Mouse (Mus musculus) kidney, postnatal 14 days (tissue): ENCODE results near the gene Pakap.

ENCODE experiments used
- DNase-seq: peaks from one replicate; pipeline ENCODE4 v3.0.0; 2022; ENCODE audit warnings: mixed read lengths

The Pakap gene

DNA sequence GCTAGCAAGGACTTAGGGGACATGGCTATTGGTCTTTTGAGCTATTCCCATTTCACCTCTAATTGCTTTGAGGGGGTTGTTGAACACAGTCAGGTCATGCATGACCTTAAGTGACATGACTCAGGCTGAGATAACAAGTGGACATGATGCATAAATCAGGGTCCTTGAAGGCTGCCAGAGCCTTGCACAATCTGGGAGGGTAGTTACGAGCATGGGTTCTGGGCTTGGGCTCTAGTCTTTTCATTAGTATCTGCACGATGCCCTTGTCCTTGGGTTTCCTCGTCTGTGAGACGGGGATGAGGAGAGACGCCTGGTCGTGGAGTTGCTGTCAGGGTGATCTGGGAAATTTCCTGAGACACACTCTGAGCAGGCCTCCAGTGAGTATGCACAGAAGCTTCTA is 6.7 kb downstream of the Pakap start:
- no peak for DNase-seq

DNA sequence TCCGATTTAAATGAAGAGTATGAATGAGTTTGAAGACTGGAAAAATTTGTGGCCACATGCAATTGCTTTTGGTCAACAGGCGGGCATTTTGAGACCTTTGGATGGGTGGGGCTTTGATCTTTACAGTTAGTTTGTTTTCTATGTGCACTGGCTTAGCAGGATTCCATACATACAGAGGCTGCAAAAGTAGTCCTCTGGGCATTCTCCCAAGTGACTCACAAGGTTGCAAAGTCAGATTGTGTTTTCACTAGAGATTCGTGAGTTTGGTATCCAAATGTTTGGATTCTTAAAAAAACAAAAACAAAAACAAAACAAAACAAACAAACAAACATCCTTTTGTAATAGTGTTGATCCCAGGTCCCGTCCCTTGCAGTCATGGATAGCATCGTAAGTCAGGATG is 7.7 kb downstream of the Pakap start:
- DNase-seq, result no peak

DNA sequence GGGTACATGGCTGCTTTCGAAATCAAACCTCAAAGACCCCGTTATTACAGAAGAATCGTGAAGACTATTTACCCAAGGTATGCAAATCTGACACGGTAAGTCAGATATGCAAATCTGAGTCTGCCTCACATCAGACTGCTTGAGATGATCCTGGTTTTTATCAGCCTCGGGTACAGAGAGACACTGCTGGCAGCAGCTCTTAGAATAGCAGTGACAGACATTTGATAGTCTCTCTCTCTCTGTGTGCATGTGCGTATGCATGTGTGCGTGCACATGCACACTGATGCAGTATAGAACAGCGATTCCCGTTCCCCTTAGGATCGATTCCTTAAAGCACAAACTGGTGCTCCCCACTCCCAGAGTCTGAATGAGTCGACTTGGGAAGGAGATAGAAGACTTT is 8.1 kb downstream of the Pakap start:
- DNase-seq, result no peak

DNA sequence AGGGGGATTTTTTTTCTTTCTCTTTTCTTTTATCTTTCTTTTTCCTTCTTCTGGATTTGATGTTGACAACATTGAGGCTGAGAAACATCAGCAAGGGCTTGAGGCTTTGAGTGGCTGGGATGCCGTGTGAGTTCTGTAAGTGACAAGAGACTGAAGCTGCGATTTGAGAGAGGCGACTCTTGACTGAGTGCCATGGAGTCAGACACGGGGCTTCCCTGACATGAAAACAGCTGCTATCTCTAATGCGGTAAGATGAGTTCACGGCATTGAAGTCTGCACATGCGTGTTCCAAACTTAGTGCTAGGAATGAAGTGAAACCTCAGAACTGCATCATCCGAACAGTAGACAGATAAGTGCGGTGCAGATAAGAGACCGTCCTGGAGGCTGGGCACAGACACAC is 11.7 kb downstream of the Pakap start:
- no peak for DNase-seq

DNA sequence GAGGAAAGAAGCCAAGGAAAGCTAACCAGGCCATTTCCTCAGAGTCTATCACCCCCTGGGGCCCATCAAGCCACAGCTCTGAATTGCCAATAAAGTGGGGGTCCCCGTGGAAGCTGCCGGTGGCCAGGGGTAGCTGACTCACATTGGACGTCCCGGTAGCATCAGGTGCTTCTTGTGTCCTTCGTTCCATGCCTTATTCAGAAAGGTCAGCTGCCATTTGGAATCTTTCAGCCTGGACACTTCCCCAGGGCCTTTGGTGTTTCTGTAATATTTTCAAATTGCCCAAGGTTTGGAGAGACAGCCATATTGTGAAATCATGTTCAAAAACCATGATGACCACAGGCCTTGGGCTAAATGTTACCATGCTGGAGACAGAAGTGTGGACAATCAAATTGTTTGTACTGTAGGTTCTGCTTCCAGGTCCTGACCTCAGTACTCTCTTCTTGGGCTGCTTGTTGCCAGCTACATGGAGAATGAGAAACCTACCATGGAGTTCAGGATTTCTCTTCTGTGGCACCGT is 17.4 kb downstream of the Pakap start:
- no peak for DNase-seq

DNA sequence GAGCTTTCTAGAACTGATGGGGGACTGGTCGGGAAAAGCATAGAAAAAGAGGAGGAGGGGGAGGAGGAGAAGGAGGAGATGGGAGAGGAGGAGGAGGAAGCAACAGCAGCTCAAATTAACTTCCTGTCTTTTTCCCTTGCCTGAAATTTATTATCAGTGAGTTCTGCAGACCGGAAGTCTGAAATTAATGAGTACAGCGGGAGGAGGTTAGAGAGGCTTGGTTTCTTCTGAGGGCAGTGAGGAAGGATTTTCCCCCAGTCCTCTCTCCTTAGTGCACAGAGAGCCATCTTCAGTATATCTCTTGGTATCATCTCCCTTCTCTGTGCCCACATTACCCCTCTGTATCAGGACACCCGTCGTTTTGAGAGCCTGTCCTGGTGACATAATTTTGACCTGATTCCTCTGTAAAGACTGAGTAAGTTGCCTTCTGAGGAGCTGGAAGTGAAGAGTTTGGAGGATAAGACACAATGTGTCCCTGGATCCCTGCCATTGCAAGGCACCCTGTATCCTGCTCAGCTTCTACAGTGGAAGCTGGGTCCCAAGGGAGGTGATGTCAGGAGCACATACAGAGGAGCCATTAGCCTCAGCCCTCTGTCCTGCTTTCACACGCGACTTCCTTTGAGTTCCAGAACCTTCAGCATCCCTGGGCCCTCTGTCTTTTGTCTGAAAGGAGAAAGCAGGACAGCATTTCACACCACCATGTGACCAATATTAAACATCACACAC is 19.1 kb downstream of the Pakap start:
- DNase-seq, result peak; percentile 48

DNA sequence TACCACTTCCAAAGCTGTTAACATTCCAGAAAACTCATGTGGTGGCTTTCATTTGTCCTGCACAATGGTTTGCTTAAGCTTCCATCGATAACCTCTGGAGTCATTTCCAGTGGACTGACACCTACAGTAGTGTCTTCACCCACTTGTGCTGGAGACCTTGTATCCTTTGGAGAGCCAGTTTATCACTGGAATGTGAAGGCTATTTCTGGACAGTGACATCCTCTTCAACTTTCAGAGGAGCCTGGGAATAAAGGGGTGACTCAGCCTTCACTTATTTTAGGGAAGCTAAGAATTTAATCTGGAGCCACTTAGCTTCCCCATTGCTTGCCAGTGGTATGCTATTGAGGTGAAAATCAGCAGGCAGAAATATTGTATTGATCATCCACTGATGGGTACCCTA is 20.4 kb downstream of the Pakap start:
- DNase-seq, result no peak

DNA sequence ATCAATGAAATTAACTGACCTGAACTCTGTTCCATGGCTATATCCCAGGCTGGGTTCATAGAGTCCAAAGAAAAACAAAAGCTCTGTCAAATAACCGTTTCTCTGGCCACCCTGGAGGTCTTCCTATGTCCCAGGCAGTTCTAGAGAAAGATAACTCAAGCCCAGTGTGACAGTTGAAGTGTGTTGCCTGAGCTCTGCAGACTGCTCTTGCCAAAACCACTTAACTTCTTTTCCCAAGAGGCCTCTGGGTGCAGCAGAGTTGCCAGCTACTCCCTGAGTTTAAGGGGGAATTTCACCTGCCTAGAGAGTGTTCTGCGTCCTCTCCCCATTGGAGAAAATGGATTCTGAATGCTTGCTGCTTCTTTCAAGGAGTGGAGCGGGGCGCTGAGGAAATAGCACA is 24.8 kb downstream of the Pakap start:
- DNase-seq, result no peak

DNA sequence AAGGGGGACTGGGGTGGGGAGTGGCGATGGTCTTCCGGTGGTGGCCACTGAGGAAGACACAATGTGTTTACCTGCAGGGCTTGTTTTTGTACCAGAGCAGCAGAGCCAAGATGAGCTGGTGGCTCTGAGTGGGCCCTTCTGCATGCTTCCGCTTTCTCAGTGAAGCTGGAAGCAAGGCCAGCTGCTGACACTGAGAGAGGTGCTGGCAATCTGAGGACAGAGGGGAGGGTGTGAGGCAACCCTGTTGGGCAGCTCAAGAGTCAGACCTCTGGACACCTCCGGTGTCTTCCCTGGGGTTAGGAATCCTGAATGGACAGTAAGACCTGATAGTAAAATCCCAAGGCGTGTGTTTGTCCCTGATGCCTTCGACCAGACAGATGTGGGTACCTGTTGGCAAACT is 32.0 kb downstream of the Pakap start:
- DNase-seq, result no peak

DNA sequence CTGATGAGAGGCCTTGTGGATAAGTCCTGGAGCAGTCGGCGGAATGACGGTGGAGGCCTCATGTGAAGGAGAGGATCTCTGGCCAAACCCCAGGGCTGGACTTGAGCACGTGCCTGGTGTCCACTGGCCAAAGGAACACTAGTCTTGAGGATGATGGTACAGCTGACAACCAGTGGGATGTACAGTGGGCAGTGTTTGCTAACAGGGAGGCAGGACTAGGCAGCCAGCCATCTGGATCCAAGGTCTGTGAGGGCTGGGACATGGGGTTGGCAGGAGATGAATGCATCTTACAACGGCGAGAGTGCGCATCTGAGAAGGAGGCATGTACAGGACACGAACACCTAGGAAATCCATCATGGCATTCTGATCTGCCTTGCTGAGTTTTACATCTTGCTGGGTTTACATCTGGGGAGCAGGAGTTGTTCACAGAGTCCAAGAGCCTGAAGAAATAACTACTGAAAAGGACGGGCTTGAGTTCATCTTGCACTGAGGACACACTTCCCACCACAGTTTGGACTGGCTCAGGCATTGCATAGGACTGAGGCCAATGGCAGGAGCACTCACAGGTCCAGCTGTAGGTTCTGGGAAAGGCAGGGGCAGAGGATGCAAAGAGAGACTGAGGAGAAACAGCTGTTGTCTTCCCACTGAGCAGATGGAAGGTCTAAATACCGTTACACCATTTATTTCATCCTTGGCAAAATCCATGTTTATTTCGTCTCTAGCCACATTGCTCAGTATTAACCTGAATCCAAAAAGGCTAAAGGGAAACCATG is 32.9 kb downstream of the Pakap start:
- DNase-seq, result no peak

DNA sequence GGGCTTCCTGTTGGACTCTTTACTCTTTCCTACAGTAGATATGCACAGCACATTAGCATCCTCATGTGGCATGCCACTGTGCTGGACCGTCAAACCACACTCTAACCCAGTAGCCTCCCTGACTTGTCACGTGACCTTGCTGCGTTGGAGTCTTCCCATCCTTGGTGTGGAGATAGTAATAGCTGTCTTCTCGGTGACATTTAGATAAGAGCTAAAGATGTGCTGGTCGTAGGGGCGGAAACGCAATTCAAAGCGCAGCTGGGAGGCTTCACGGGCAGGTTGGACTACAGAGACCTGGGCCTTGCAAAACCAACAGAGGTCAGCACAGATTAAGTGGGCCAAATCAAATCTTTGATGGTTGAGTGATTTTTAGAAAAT is 33.5 kb downstream of the Pakap start:
- DNase-seq, result no peak

DNA sequence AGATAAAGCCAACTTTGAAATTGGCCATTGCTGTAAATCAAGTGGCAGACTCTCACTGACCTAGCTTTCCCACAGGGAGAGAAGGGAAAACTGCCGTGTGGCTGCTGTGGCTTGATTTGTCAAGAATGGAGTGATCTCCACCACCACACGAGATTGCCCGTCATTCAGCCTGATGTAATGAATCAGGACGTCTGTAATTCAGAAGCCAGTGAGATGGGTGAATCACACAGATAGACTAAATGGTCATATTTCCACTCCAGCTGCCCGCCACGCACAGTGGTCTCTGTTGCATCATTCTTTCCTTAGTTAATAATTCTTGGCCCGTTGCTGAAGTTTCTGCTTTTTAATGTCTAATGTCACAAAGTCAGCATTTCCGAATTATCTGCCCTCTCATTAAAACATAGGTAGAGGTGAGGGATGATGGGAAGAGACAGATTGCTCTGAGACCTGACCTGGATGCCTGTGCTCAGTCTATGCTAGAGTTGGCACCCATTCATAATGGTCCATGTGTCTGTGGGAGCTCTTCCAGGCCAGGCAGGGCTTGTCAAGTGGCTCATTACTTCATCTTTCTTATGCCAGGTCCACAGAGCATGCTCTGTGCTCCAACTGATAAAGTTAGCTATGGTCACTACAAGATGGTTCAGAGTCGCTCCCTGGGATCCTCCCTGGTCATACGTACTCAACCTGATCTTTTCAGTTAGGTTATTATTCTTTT is 34.1 kb downstream of the Pakap start:
- no peak for DNase-seq

DNA sequence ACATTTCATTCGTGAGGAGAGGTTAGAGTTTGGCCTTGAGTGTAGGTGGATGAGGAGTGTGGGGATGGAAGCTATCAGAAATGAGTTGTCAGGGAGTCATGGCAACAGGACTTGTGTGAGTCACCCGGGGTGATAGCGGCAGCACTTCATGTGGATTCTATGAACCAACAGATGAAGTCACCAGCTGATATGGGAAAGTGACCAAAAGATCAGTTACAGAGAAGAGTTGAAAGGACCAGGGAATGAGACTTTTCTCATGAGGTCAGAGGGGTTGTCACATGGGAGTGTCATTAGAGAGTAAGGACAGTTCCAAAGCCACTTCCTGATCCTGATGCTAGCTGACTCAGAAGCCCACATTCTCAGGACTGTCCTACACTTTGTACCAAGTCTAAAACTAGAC is 38.3 kb downstream of the Pakap start:
- DNase-seq, result no peak

DNA sequence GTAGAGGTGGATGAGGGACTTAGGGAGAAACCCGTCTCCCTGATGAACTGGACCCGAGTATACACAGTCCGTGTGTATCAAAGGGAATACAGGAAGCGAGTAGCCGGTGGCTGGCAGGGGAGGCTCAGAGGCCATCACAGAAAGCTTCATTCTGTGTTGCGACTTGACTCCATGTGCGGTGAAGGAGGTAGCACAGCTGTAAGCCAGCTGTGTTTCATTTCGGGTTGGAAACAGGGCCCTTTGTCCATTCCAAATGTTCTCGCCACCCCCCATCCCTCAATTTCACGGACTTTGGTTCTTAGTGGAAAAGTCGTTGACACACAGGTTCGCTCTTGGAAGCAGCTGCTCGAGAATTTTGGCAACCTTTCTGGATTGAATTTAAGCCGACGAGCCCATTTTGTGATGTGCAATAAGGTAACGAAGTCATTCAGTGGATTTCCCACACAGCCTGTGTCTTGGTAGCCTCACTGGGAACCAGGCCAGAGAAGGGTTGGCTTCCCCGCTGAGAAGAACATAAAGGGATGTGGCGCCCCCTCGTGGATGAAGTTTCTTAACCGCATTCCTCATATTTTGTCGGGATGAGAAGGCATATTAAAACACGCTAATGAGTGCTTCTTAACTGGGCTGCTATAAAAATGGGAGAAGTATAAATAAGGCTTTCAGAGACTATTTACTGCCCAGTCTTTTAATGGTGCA is 39.4 kb downstream of the Pakap start:
- DNase-seq, result peak; percentile 89

DNA sequence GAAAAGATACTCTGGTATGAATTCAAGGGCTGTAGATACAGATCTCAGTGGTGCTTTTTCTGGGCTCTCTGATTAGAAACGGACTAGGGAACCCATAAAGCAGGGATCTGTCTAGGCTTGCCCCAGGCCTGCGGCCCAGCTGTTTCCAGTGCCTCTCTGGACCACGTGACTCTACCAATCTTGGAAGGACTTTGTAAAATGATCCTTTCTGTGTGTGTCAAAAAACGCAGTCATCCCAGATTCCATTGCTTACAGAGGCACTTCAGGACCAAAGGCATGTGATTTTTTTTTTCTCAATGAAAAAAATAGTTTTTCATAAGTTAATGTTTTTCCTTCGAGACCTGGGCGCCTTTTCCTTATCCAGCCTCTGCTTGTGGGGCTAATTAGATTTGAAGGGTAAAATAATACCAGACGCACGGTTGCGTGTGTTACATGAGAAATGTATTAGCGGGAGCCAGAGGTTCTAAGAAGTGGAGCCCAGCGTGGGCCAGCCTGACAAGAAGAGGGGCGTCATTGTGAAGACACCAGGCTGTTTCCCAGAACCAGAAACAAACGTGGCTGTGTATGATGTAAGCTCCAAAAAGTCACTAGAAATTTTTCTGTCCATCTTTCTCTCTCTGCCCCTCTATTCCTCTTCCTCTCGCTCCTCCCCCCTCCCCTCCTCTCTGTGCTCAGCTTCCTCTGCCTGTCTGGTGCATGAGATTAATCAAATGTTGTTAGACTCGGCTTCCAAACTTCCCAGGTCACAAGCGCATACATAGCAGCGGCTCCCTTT is 43.5 kb downstream of the Pakap start:
- DNase-seq, result peak; percentile 16

DNA sequence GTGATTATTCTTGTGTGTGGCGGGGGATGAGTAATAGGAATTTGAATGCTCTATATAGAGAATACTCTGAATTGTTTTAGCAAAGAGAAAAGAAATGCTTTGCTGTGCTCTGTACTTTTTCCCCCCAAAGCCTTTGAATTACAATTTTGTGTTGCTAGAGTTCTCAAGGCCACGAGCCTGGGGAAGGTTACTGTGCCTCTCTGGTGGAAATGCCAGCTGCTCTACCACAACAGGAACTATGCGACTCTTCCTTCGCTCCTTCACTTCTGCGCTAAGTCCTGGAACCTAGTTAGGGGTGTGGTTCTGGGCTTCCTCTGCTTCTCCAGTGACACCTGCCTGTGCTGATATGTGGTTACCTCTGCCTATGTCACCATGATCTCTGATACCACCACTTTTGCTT is 44.7 kb downstream of the Pakap start:
- no peak for DNase-seq

DNA sequence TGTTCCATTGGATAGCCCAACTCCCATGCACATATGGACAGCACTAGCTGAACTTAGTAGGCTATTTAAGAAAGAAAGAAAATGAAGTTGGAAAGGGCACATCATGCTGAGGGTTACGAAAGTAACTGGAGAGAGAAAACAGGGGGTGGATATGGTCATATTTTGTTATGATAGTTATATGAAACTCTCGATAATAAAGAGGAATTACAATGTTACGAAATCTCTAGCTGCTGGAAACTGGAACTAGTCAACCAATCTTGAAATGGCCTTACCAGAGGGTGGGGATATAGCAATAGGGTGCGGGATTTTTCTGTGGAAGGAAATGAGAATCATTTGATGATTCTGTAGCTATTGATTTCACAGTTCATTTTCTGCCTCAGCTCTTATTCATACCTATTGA is 46.7 kb downstream of the Pakap start:
- DNase-seq, result no peak

DNA sequence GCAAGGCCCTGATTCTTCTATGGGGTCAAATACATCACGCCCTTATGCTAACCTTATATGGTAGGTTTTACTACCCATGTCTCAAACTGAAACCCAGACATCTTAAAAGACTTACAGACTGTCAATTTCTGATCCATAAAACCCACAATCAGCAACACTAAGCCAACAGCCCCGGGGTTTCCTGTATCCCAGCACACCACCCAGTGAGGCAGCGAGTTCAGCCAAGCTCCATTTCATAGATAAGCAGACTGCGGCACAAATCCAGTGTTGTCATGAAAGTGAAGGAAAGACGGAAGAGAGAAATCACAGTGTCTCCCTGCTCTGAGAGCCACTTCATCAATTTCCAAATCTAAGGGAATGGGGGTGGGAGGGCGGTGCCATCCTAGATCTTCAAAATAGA is 50.8 kb downstream of the Pakap start:
- DNase-seq, result no peak

DNA sequence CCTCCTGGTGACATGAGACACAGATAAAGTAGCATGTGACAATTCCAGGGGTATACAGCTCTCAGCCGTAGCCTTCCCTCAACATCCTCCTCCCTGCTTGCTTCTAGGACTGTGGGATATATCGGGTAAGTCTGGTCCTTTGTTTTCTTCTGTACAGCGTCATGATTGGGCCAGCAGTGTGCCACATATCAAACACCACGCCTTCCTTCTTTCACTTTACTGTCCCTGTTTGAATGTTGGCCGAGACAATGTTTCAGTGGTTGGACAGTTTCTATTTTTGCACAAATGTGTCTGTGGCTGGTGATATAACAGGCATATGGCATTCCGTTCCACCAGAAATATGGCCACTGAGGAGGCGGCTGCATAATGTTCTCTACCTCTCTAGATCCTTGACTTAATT is 54.8 kb downstream of the Pakap start:
- DNase-seq, result no peak

DNA sequence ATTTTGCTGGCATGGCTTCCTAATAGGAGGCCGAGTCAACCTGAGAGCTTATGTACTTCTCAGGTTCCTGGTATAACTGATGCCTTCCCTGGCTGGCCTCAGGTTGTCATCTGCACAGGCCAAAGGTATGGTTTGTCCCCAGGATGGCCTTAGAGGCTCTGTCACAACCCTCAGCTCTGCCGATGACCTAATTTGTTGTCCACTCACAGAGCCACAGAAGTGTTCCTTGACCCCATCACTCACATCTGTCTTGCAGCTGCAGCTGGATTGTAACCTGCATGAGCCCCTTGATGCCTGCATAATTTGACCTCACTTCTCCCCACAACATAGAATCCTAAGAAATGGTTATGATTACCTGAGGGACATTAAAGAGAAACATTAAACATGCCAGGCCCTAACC is 56.8 kb downstream of the Pakap start:
- DNase-seq, result no peak

DNA sequence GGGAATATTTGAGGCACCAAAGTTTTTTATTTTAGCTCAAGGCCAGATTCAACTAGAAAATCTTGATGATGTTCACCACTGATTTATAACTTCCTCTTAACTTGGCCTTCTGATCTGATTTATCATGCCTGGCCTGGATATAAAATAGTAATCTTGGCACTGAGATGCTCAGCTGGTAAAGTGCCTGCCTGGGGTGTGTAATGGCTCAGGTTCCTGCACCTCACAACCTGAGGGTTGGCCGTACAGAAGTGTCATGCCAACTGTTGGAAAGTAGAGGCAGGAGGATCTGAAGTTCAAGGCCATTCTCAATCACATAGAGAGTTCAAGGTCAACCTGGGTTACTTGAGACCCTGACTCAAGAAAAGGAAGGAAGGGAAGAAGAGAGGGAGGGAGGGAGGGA is 57.3 kb downstream of the Pakap start:
- DNase-seq, result no peak

DNA sequence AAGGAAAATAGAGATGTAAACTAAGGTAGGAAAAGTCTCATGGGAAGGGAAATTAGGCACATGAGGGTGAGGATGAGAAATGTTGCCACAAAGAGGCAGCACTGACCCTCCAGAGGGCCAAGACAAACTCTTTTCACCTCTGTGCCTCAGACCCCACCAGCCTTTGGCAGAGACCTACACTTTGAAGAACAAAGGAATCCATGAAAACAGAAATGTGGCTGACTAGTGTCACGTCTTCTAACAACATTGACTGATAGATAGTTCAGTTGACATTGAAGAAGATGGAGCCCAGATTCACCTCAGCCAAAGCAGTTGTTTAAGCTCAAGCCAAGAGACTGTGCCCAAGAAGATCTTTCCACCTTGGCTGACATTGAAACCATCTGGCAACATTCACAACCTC is 57.8 kb downstream of the Pakap start:
- no peak for DNase-seq
